Mouse (Mus musculus): ENCODE data around the gene Reps2. TPM values are rescaled to one million over a fixed set of nuclear protein-coding genes. Genes with fewer than 3 reads are reported as not detected.

The Reps2 gene
- total and polyA plus RNA-seq, 3 experiments, result 2.2 to 2.8 TPM; not detected in 1

DNA sequence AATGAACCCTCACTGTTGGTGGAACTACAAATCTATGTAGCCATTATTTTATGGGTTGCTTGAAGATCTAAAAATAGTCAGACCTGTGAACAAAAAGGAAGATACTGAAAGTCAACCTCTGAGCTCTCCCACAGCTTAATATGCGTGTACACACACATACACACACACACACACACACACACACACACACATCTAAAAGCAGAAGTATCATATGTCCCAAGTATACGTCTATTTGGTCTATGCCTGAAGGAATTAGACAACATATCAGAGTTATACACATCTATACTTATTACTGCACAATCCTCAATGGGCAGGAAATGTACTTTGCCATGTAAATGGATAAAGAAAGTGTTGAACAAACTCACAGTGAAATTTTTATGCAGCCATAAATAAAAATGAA, 47.8 kb upstream of the Reps2 start (continued):
- TF ChIP-seq MEF2A (IDR thresholded peaks at IDR 0.05; ENCODE audit: extremely low read depth, insufficient replicate concordance, low read depth, low read length, poor library complexity, severe bottlenecking) (no peak), TAL1 (IDR thresholded peaks at IDR 0.05; ENCODE audit: low read length) (peak; percentile 42; the same call in 1 of the 2 replicates), E2F4 (IDR thresholded peaks at IDR 0.05; ENCODE audit: borderline replicate concordance, low read depth, low read length) (no peak), MAX (IDR thresholded peaks at IDR 0.05; ENCODE audit: low read length) (no peak), RCOR1 (IDR thresholded peaks at IDR 0.05; ENCODE audit: low read depth, low read length) (peak; percentile 26; the same call in 1 of the 2 replicates)

DNA sequence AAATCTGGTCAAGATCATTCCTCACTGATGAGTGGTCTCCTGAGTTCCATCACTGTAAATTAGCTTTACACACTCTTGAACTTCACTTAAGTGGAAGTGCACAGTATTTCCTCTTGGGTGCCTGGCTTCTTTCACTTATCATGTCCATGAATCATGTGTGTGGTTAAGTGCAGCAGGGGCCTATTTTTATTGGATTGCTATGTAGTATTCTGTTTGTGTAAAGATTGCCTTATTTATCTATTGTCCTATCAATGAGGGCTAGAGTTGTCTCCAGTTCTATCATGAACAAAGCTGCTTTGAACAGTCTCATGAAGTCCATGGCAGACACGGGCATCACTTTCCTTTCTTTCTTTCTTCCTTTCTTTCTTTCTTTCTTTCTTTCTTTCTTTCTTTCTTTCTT, 41.9 kb upstream of the Reps2 start:
- H3K9me3 ChIP-seq (replicated peaks; ENCODE audit: insufficient read depth, low read length), result no peaks in the 10 kb centered on the region
- H3K36me3 ChIP-seq (ENCODE audit: control insufficient read depth in 1 of 2, insufficient read depth in 2 of 2, low read length in 2 of 2), result peaks cover 0 to 4% of the 10 kb centered on the region in 2 experiments; a peak in 2 of 4 replicates
- H3K79me2 ChIP-seq (ENCODE audit: control insufficient read depth, insufficient read depth, low read length, poor library complexity), result no peaks in the 10 kb centered on the region
- H3K27me3 ChIP-seq (ENCODE audit: control insufficient read depth in 1 of 2, insufficient read depth in 2 of 2, low read length in 2 of 2), result no peaks in the 10 kb centered on the region
- no peak overlapping the region for H3K4me3 ChIP-seq (ENCODE audit: control insufficient read depth in 1 of 2, insufficient read depth in 1 of 2, low read depth in 2 of 2, low read length in 2 of 2)
- H3K9ac ChIP-seq (ENCODE audit: control insufficient read depth, low read depth, low read length, poor library complexity, severe bottlenecking), result no peak overlapping the region
- H3K27ac ChIP-seq (ENCODE audit: control insufficient read depth, low read depth, low read length), result no peak overlapping the region
- peak; percentile 64 for TF ChIP-seq GATA1 (IDR thresholded peaks at IDR 0.05; ENCODE audit: low read depth, low read length)
- TF ChIP-seq MAZ (IDR thresholded peaks at IDR 0.05; ENCODE audit: low read depth, low read length), result no peak
- TF ChIP-seq EP300 (IDR thresholded peaks at IDR 0.05; ENCODE audit: low read depth in 1 of 2, low read length in 2 of 2), result peak; percentile 38 to 55; a peak in 2 of 4 replicates
- no peak for TF ChIP-seq ZNF384 (IDR thresholded peaks at IDR 0.05; ENCODE audit: low read depth, low read length)
- peak; percentile 48 for DNase-seq (ENCODE audit: low read depth, low spot score)
- H3K4me1 ChIP-seq (ENCODE audit: control insufficient read depth in 1 of 2, insufficient read depth in 2 of 2, low read length in 2 of 2), result peaks cover 0 to 5% of the 10 kb centered on the region in 2 experiments; a peak in 1 of 4 replicates

DNA sequence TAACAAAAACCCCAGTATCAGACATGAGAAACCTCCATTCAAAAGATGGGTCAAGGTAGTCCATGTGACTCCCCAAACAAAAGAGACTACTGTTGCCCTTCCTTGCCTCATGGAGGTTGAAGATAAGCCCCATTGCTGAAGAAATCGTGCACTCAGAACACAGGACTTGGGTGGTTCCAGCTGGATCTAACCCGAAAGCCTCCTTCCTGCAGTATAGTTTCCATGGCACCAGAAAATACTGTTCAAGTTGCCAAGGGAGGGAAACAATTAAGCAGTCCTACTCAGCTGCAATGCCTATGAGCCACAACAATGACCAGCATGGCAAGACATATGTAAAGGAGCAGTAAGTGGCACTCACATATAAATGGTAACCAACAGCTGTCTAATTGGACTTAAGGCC, 36.1 kb upstream of the Reps2 start:
- Histone ChIP-seq H3K4me3 (ENCODE audit: control insufficient read depth in 1 of 2, insufficient read depth in 1 of 2, low read depth in 2 of 2, low read length in 2 of 2) (no peak overlapping the region), H3K9ac (ENCODE audit: control insufficient read depth, low read depth, low read length, poor library complexity, severe bottlenecking) (no peak overlapping the region), H3K79me2 (ENCODE audit: control insufficient read depth, insufficient read depth, low read length, poor library complexity) (no peaks in the 10 kb centered on the region), H3K27me3 (ENCODE audit: control insufficient read depth in 1 of 2, insufficient read depth in 2 of 2, low read length in 2 of 2) (no peaks in the 10 kb centered on the region), H3K9me3 (replicated peaks; ENCODE audit: insufficient read depth, low read length) (no peaks in the 10 kb centered on the region), H3K27ac (ENCODE audit: control insufficient read depth, low read depth, low read length) (peak overlapping the region; percentile 54), H3K36me3 (ENCODE audit: control insufficient read depth in 1 of 2, insufficient read depth in 2 of 2, low read length in 2 of 2) (peaks cover 0 to 17% of the 10 kb centered on the region in 2 experiments; a peak in 2 of 4 replicates), H3K4me1 (ENCODE audit: control insufficient read depth in 1 of 2, insufficient read depth in 2 of 2, low read length in 2 of 2) (peaks cover 7 to 19% of the 10 kb centered on the region in 2 experiments)
- DNase-seq (ENCODE audit: low read depth, low spot score), result peak; percentile 70
- TF ChIP-seq POLR2AphosphoS2 (IDR thresholded peaks at IDR 0.05; ENCODE audit: low read length) (no peak), ETS1 (IDR thresholded peaks at IDR 0.05; ENCODE audit: low read depth, low read length) (peak; percentile 46), POLR2AphosphoS5 (IDR thresholded peaks at IDR 0.05; ENCODE audit: borderline replicate concordance, low read depth, low read length) (no peak), KAT2A (conservative IDR thresholded peaks at IDR 0.05; ENCODE audit: low read depth, low read length) (no peak), CHD2 (IDR thresholded peaks at IDR 0.05; ENCODE audit: low read length) (no peak), SMC3 (IDR thresholded peaks at IDR 0.05; ENCODE audit: low read depth, low read length) (no peak), GABPA (IDR thresholded peaks at IDR 0.05; ENCODE audit: low read depth, low read length) (no peak), TCF12 (IDR thresholded peaks at IDR 0.05; ENCODE audit: low read depth, low read length) (peak; percentile 48; the same call in 1 of the 2 replicates), TAL1 (IDR thresholded peaks at IDR 0.05; ENCODE audit: low read length) (peak; percentile 52), NELFE (IDR thresholded peaks at IDR 0.05; ENCODE audit: low read depth, low read length) (no peak), USF2 (IDR thresholded peaks at IDR 0.05; ENCODE audit: borderline replicate concordance in 1 of 2, insufficient read depth in 1 of 2, low read depth in 1 of 2, low read length in 2 of 2) (no peak), EP300 (IDR thresholded peaks at IDR 0.05; ENCODE audit: low read depth in 1 of 2, low read length in 2 of 2) (peak in 1 of 2 experiments; percentile 27; a peak in 3 of 4 replicates), MEF2A (IDR thresholded peaks at IDR 0.05; ENCODE audit: extremely low read depth, insufficient replicate concordance, low read depth, low read length, poor library complexity, severe bottlenecking) (no peak), RAD21 (IDR thresholded peaks at IDR 0.05; ENCODE audit: low read depth, low read length) (no peak), TBP (IDR thresholded peaks at IDR 0.05; ENCODE audit: low read depth, low read length) (no peak), MXI1 (IDR thresholded peaks at IDR 0.05; ENCODE audit: low read depth, low read length) (peak; percentile 19; the same call in 1 of the 2 replicates), MAX (IDR thresholded peaks at IDR 0.05; ENCODE audit: low read length) (no peak), RCOR1 (IDR thresholded peaks at IDR 0.05; ENCODE audit: low read depth, low read length) (peak; percentile 8; the same call in 1 of the 2 replicates), GATA1 (IDR thresholded peaks at IDR 0.05; ENCODE audit: low read depth, low read length) (no peak), ZKSCAN1 (IDR thresholded peaks at IDR 0.05; ENCODE audit: low read depth, low read length) (no peak), CTCF (IDR thresholded peaks at IDR 0.05 in 2 of 3, conservative IDR thresholded peaks at IDR 0.05 in 1 of 3; ENCODE audit: control insufficient read depth in 1 of 3, insufficient read depth in 1 of 3, low read depth in 2 of 3, low read length in 3 of 3, poor library complexity in 1 of 3, severe bottlenecking in 1 of 3) (no peak), ELF1 (IDR thresholded peaks at IDR 0.05; ENCODE audit: low read depth, low read length) (no peak), E2F4 (IDR thresholded peaks at IDR 0.05; ENCODE audit: borderline replicate concordance, low read depth, low read length) (0 out of 2 replicates have a peak, but pooled peaks have one; percentile 13), UBTF (IDR thresholded peaks at IDR 0.05; ENCODE audit: borderline replicate concordance, insufficient read depth, low read depth, low read length) (no peak), SIN3A (IDR thresholded peaks at IDR 0.05; ENCODE audit: low read length) (no peak)
